Mouse (Mus musculus) stomach, embryonic 14.5 days (tissue): ENCODE results near the gene Tbc1d5. TPM values are rescaled to one million over a fixed set of nuclear protein-coding genes. Genes with fewer than 3 reads are reported as not detected.

Experiments used
- ATAC-seq: fragments of 200-750 bp; cut with Nextera tagmentation; 2 replicates; pipeline ENCODE4 v1.8.0; 2017; ENCODE audit warnings: low read depth, moderate TSS enrichment; ENCODE audit not compliant: insufficient number of reproducible peaks, insufficient read depth, low FRiP score
- H3K27ac ChIP-seq: fragments of 300-500 bp; sonication (generic); 2 replicates; pipeline ENCODE4 v1.5.1; 2014; ENCODE audit warnings: mild to moderate bottlenecking, low read length, moderate library complexity, mixed read lengths
- H3K27me3 ChIP-seq: fragments of 300-500 bp; sonication (generic); 2 replicates; pipeline ENCODE4 v1.6.1; 2014; ENCODE audit warnings: low read length, control low read depth, mixed read lengths; ENCODE audit not compliant: control insufficient read depth, insufficient read depth
- H3K36me3 ChIP-seq: fragments of 300-500 bp; sonication (generic); 2 replicates; pipeline ENCODE4 v1.6.1; 2014; ENCODE audit warnings: mild to moderate bottlenecking, control low read depth, low read length, moderate library complexity, mixed read lengths; ENCODE audit not compliant: control insufficient read depth, insufficient read depth
- H3K4me1 ChIP-seq: fragments of 300-500 bp; sonication (generic); 2 replicates; pipeline ENCODE4 v1.6.1; 2014; ENCODE audit warnings: low read length, control low read depth, mixed read lengths; ENCODE audit not compliant: control insufficient read depth, insufficient read depth
- H3K4me2 ChIP-seq: fragments of 300-500 bp; sonication (generic); replicated peaks from 2 replicates; pipeline ENCODE4 v1.6.1; 2014; ENCODE audit warnings: low read depth, low read length, control low read depth
- H3K4me3 ChIP-seq: fragments of 300-500 bp; sonication (generic); 2 replicates; pipeline ENCODE4 v1.5.1; 2014; ENCODE audit warnings: low read depth, low read length, control low read depth
- H3K9ac ChIP-seq: fragments of 300-500 bp; sonication (generic); replicated peaks from 2 replicates; pipeline ENCODE4 v1.6.1; 2014; ENCODE audit warnings: low read depth, mild to moderate bottlenecking, control low read depth, low read length, moderate library complexity, mixed read lengths
- H3K9me3 ChIP-seq: fragments of 300-500 bp; sonication (generic); 2 replicates; pipeline ENCODE4 v1.6.1; 2016; ENCODE audit warnings: low read depth, low read length, control low read depth; ENCODE audit not compliant: control insufficient read depth
- WGBS: fragments of 180-500 bp; shearing (Covaris S2); extraction: QIAGEN DNeasy Blood & Tissue Kit; methylation state at CpG from one replicate; pipeline ENCODE4 v1.1.7; 2014; 5-methylcytosine and 5-hydroxymethylcytosine counted together
- polyA plus RNA-seq: library from polyadenylated mRNA; unstranded; fragments of >200 nt; fragmentation: Nextera tagmentation; extraction: Ambion mirVana; gene quantifications from 2 replicates; pipeline ENCODE4 v1.2.1, GENCODE M21; 2014

Gene Tbc1d5
- polyA plus RNA-seq, 1 experiment from 2014 or later = 14.3 TPM

- H3K27me3 ChIP-seq = no peaks in the 10 kb centered on the region
- no peak overlapping the region for H3K4me2 ChIP-seq
- H3K36me3 ChIP-seq = no peaks in the 10 kb centered on the region
- H3K4me1 ChIP-seq = no peaks in the 10 kb centered on the region
- no peaks in the 10 kb centered on the region for H3K9me3 ChIP-seq
- H3K9ac ChIP-seq = no peak overlapping the region
- 92% methylated on average over 5 of the region's 5 CpGs for WGBS
- peak; percentile 42; the same call in 1 of the 2 replicates for ATAC-seq
- no peak overlapping the region for H3K27ac ChIP-seq
- H3K4me3 ChIP-seq = no peak overlapping the region
Observed at GRCm38 (mm10) chr17:51159261-51159660, 19.9 kb downstream of the Tbc1d5 start.

- H3K9me3 ChIP-seq = no peaks in the 10 kb centered on the region
- ATAC-seq = no peak
- H3K36me3 ChIP-seq = no peaks in the 10 kb centered on the region
- H3K9ac ChIP-seq = no peak overlapping the region
- H3K27ac ChIP-seq = no peak overlapping the region
- no peak overlapping the region for H3K4me3 ChIP-seq
- H3K4me1 ChIP-seq = no peaks in the 10 kb centered on the region
- no peaks in the 10 kb centered on the region for H3K27me3 ChIP-seq
- WGBS = 48% methylated on average over 3 of the region's 3 CpGs
- H3K4me2 ChIP-seq = no peak overlapping the region
Observed at GRCm38 (mm10) chr17:51150999-51151398, 28.2 kb downstream of the Tbc1d5 start.

GRCm38 (mm10) chr17:51144983-51145382, 34.2 kb downstream of the Tbc1d5 start:
- Histone ChIP-seq H3K9ac (no peak overlapping the region), H3K9me3 (no peaks in the 10 kb centered on the region), H3K27me3 (no peaks in the 10 kb centered on the region), H3K4me3 (no peak overlapping the region), H3K36me3 (no peaks in the 10 kb centered on the region), H3K27ac (no peak overlapping the region), H3K4me1 (no peaks in the 10 kb centered on the region), H3K4me2 (no peak overlapping the region)
- ATAC-seq = no peak
- WGBS = 85% methylated on average over 4 of the region's 4 CpGs

- Histone ChIP-seq H3K4me1 (no peaks in the 10 kb centered on the region), H3K27me3 (no peaks in the 10 kb centered on the region), H3K9me3 (no peaks in the 10 kb centered on the region), H3K9ac (no peak overlapping the region), H3K4me2 (no peak overlapping the region), H3K27ac (no peak overlapping the region), H3K36me3 (no peaks in the 10 kb centered on the region), H3K4me3 (no peak overlapping the region)
- 68% methylated on average over 4 of the region's 4 CpGs for whole genome bisulfite sequencing
- no peak for ATAC-seq
Observed at GRCm38 (mm10) chr17:51142095-51142494, 37.1 kb downstream of the Tbc1d5 start.

GRCm38 (mm10) chr17:51111194-51111593, 68.0 kb downstream of the Tbc1d5 start:
- Histone ChIP-seq H3K4me2 (no peak overlapping the region), H3K9me3 (no peaks in the 10 kb centered on the region), H3K9ac (no peak overlapping the region), H3K36me3 (no peaks in the 10 kb centered on the region), H3K4me3 (no peak overlapping the region), H3K27me3 (no peaks in the 10 kb centered on the region), H3K4me1 (no peaks in the 10 kb centered on the region), H3K27ac (no peak overlapping the region)
- ATAC-seq = no peak
- WGBS = 58% methylated on average over 2 of the region's 2 CpGs

GRCm38 (mm10) chr17:51104294-51104693, 74.9 kb downstream of the Tbc1d5 start:
- 81% methylated on average over 1 of the region's 1 CpGs for WGBS
- H3K4me3 ChIP-seq = no peak overlapping the region
- no peaks in the 10 kb centered on the region for H3K9me3 ChIP-seq
- ATAC-seq = no peak
- H3K36me3 ChIP-seq = no peaks in the 10 kb centered on the region
- H3K4me2 ChIP-seq = no peak overlapping the region
- H3K9ac ChIP-seq = no peak overlapping the region
- H3K4me1 ChIP-seq = no peaks in the 10 kb centered on the region
- no peak overlapping the region for H3K27ac ChIP-seq
- no peaks in the 10 kb centered on the region for H3K27me3 ChIP-seq

GRCm38 (mm10) chr17:51043869-51044268, 135.3 kb downstream of the Tbc1d5 start:
- Histone ChIP-seq H3K9me3 (no peaks in the 10 kb centered on the region), H3K27me3 (no peaks in the 10 kb centered on the region), H3K4me1 (no peaks in the 10 kb centered on the region), H3K36me3 (no peaks in the 10 kb centered on the region), H3K9ac (no peak overlapping the region), H3K4me2 (no peak overlapping the region), H3K4me3 (no peak overlapping the region), H3K27ac (no peak overlapping the region)
- 43% methylated on average over 1 of the region's 1 CpGs for WGBS
- ATAC-seq = no peak

- Histone ChIP-seq H3K9ac (no peak overlapping the region), H3K36me3 (no peaks in the 10 kb centered on the region), H3K27me3 (no peaks in the 10 kb centered on the region), H3K9me3 (no peaks in the 10 kb centered on the region), H3K4me2 (no peak overlapping the region), H3K27ac (no peak overlapping the region), H3K4me3 (no peak overlapping the region), H3K4me1 (no peaks in the 10 kb centered on the region)
- ATAC-seq = no peak
- WGBS = 31% methylated on average over 1 of the region's 1 CpGs
Observed at GRCm38 (mm10) chr17:51040861-51041260, 138.3 kb downstream of the Tbc1d5 start.

- 77% methylated on average over 5 of the region's 5 CpGs for WGBS
- Histone ChIP-seq H3K4me1 (no peaks in the 10 kb centered on the region), H3K4me2 (no peak overlapping the region), H3K36me3 (no peaks in the 10 kb centered on the region), H3K27me3 (no peaks in the 10 kb centered on the region), H3K4me3 (no peak overlapping the region), H3K9me3 (no peaks in the 10 kb centered on the region), H3K27ac (no peak overlapping the region), H3K9ac (no peak overlapping the region)
- no peak for ATAC-seq
Observed at GRCm38 (mm10) chr17:51023227-51023626, 155.9 kb downstream of the Tbc1d5 start.
